Mouse (Mus musculus) hindbrain, embryonic 15.5 days (tissue): ENCODE data around the gene Rabgap1l. TPM values are rescaled to one million over a fixed set of nuclear protein-coding genes. Genes with fewer than 3 reads are reported as not detected.

Experiments
- ATAC-seq: fragments of 200-750 bp; cut with Nextera tagmentation; 2 replicates; pipeline ENCODE4 v1.8.0; 2017; ENCODE audit warnings: low read depth, moderate number of reproducible peaks, moderate TSS enrichment; ENCODE audit not compliant: low FRiP score
- H3K27ac ChIP-seq: fragments of 300-500 bp; sonication (generic); replicated peaks from 2 replicates; pipeline ENCODE4 v1.5.1; 2015; ENCODE audit warnings: mild to moderate bottlenecking, inconsistent platforms
- H3K27me3 ChIP-seq: fragments of 300-500 bp; sonication (generic); 2 replicates; pipeline ENCODE4 v1.6.1; 2015; ENCODE audit warnings: control low read depth, inconsistent platforms
- H3K36me3 ChIP-seq: fragments of 300-500 bp; sonication (generic); 2 replicates; pipeline ENCODE4 v1.6.1; 2015; ENCODE audit warnings: control low read depth, inconsistent platforms
- H3K4me1 ChIP-seq: fragments of 300-500 bp; sonication (generic); replicated peaks from 2 replicates; pipeline ENCODE4 v1.6.1; 2015; ENCODE audit warnings: control low read depth, inconsistent platforms
- H3K4me2 ChIP-seq: fragments of 300-500 bp; sonication (generic); 2 replicates; pipeline ENCODE4 v1.6.1; 2015; ENCODE audit warnings: moderate library complexity, mild to moderate bottlenecking, inconsistent platforms
- H3K4me3 ChIP-seq: fragments of 300-500 bp; sonication (generic); 2 replicates; pipeline ENCODE4 v1.5.1; 2015; ENCODE audit warnings: mild to moderate bottlenecking, inconsistent platforms
- H3K9ac ChIP-seq: fragments of 300-500 bp; sonication (generic); 2 replicates; pipeline ENCODE4 v1.6.1; 2015; ENCODE audit warnings: inconsistent platforms
- H3K9me3 ChIP-seq: fragments of 300-500 bp; sonication (generic); 2 replicates; pipeline ENCODE4 v1.6.1; 2016; ENCODE audit warnings: control low read depth, inconsistent platforms
- WGBS: fragments of 180-500 bp; shearing (Covaris S2); methylation state at CpG from one replicate; pipeline ENCODE4 v1.1.7; 2015; 5-methylcytosine and 5-hydroxymethylcytosine counted together
- polyA plus RNA-seq: library from polyadenylated mRNA; unstranded; fragments of >200 nt; fragmentation: Nextera tagmentation; extraction: Ambion mirVana; gene quantifications from 2 replicates; pipeline ENCODE4 v1.2.1, GENCODE M21; 2015

The Rabgap1l gene
- polyA plus RNA-seq, 1 experiment from 2014 or later = 28.3 TPM

DNA sequence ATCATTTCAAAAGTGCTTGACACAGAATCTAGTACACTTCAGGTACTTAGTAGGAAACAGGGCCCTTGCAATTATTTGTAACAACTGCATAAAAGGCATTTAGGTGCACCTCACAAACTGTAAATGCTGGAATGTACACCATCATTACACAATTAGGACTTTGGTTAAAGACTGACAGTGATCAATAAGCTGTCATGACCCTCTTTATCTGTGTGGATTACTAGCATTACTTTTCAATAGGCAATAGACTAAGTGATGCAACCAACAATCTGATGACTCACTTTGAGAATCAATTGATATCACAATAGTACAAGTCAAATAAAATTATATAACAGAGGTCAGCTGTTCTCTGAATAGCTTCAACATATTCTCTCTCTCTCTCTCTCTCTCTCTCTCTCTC is 418.5 kb downstream of the Rabgap1l start:
- H3K27ac ChIP-seq = no peak overlapping the region
- H3K4me3 ChIP-seq = no peak overlapping the region
- no peak overlapping the region for H3K9ac ChIP-seq
- no peaks in the 10 kb centered on the region for H3K36me3 ChIP-seq
- no peaks in the 10 kb centered on the region for H3K9me3 ChIP-seq
- ATAC-seq = no peak
- H3K27me3 ChIP-seq = no peaks in the 10 kb centered on the region
- no peak overlapping the region for H3K4me2 ChIP-seq
- H3K4me1 ChIP-seq = no peaks in the 10 kb centered on the region

DNA sequence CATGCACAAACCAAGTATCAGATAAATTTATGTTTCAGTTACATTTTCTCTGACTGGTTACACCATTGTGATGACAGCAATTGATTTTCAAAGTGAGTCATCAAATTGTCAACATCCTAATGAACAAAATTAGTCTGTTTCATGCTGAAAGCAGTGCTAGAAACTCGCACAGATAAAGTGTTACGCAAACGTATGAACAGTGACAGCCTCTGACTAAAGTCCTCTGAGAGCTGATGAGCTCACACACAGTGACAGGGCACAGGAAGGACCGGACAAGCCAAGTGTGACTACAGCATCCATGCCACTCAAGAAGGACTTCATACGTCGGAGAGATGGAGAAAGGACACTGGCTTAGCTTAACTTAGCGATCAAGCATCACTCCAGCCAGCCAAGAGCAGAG is 419.7 kb downstream of the Rabgap1l start:
- H3K9me3 ChIP-seq = no peaks in the 10 kb centered on the region
- H3K36me3 ChIP-seq = no peaks in the 10 kb centered on the region
- H3K4me1 ChIP-seq = no peaks in the 10 kb centered on the region
- no peaks in the 10 kb centered on the region for H3K27me3 ChIP-seq
- no peak overlapping the region for H3K27ac ChIP-seq
- 84% methylated on average over 7 of the region's 7 CpGs for WGBS
- no peak overlapping the region for H3K4me2 ChIP-seq
- no peak overlapping the region for H3K9ac ChIP-seq
- ATAC-seq = no peak
- H3K4me3 ChIP-seq = no peak overlapping the region

DNA sequence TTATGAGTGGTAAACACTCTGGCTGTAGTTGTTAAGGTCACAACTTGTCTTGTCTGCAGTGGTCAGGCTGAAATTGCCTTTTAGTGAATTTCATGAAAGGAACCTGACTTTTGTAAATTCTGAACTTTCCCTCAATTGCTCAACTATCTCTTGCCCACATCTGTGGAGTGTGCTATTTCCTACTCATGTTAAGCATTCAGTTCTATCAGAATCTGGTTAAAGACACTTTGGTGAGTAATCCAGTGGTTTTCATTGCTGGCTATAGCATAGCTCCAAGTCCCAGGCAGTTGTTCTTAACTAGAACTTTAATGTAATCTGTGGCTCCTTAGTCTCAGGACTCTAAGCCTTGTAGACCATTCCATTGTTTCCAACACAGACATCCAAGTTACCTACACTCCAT is 421.3 kb downstream of the Rabgap1l start:
- Histone ChIP-seq H3K4me2 (no peak overlapping the region), H3K9me3 (no peaks in the 10 kb centered on the region), H3K4me3 (no peak overlapping the region), H3K4me1 (no peaks in the 10 kb centered on the region), H3K27ac (no peak overlapping the region), H3K9ac (no peak overlapping the region), H3K36me3 (no peaks in the 10 kb centered on the region), H3K27me3 (no peaks in the 10 kb centered on the region)
- ATAC-seq = no peak

DNA sequence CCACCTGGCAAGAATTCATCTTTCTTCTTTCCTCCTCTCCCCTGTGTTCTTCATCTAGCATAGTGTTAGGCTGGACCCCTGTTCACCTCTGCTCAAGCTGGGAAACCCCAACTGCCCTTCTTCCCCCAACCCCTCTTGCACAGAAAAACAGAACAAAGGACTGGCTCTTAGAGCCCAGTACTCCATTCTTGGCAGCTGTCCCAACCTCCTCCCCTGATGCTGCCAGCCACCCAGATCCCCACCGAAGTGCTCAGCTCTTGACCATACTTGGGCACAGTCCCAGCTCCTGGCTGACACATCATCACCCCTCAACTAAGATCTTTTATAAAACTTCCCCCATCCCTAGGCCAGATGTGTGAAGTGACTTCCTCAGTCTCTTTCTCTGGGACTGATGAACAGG is 422.5 kb downstream of the Rabgap1l start:
- ATAC-seq = peak; percentile 23; the same call in 1 of the 2 replicates
- 32% methylated on average over 1 of the region's 1 CpGs for WGBS
- H3K4me1 ChIP-seq = no peaks in the 10 kb centered on the region
- H3K27ac ChIP-seq = no peak overlapping the region
- H3K4me3 ChIP-seq = no peak overlapping the region
- no peaks in the 10 kb centered on the region for H3K36me3 ChIP-seq
- H3K9me3 ChIP-seq = no peaks in the 10 kb centered on the region
- H3K9ac ChIP-seq = no peak overlapping the region
- H3K4me2 ChIP-seq = no peak overlapping the region
- H3K27me3 ChIP-seq = no peaks in the 10 kb centered on the region

DNA sequence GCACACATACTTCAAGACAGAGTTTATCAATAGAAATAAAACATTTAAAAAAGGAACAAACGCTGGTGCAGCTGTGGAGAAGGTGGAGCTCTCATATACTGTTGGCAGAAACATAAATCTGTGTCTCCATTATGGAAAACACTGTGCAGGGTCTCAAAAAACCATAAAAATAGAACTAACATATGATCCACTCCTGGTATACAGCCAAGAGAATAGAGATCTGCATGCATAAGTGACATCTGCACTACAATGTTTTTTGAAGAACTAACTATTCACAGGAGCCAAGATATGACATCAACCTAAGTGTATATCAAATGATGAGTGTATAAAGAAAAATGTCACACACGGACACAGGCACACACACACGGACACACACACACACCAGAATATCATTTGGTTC is 426.4 kb downstream of the Rabgap1l start:
- 88% methylated on average over 3 of the region's 3 CpGs for WGBS
- no peak for ATAC-seq

DNA sequence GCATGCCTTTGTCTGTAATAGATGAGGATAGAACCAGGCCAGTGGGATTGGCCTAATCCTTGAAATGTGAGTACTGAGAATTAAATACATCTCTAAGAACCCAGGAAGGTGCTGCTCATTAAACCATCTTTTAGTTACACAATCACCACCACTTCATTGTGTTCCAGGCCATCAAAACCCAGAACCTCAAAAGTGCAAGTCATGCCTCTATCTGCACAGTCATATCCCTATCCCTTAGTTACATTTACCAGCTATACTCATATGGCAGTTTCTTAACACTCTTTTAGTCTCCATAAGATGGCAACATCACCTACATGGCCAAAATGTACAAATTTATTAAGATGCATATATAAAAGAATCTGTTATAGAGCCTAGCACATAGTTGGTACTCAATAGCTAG is 435.7 kb downstream of the Rabgap1l start:
- Histone ChIP-seq H3K4me2 (no peak overlapping the region), H3K9ac (no peak overlapping the region)
- ATAC-seq = no peak

More for the DNA sequence above, 426.4 kb downstream of the Rabgap1l start:
- no peaks in the 10 kb centered on the region for H3K4me1 ChIP-seq
- H3K27me3 ChIP-seq = no peaks in the 10 kb centered on the region
- no peak overlapping the region for H3K4me2 ChIP-seq
- no peaks in the 10 kb centered on the region for H3K9me3 ChIP-seq
- no peak overlapping the region for H3K9ac ChIP-seq
- no peak overlapping the region for H3K4me3 ChIP-seq
- H3K36me3 ChIP-seq = no peaks in the 10 kb centered on the region
- no peak overlapping the region for H3K27ac ChIP-seq

DNA sequence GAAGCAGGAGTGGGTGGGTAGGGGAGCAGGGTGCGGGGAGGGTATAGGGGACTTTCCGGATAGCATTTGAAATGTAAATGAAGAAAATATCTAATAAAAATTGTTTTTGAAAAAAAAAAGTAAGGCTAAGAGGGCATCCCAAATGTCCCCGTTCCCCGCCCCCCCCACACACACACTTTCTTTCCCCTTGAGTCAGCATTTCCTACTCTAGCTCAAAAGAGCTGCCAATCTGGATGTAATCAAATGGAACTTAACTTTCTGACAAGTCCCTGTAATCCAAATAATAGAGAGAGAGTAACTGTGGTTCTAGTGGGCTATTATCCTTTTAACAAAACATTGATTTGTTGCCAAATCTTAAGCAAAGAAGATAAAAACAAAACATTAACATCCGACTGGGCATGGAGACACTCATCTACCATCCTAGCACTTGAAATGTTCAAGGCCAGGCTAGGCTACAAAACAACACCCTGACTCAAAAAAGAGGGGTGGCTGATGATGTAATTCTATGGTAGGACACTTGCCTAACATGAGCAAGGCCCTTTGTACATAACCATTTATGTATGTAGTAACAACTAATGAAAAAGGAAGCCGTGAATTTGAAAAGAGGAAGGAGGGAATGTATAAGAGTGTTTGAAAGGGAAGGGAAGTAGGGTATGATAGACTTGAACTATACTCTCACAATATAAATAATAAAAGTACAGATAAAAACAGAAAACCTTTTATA is 439.1 kb downstream of the Rabgap1l start:
- Histone ChIP-seq H3K27me3 (no peaks in the 10 kb centered on the region), H3K36me3 (no peaks in the 10 kb centered on the region), H3K27ac (no peak overlapping the region), H3K4me3 (no peak overlapping the region), H3K9ac (no peak overlapping the region), H3K9me3 (no peaks in the 10 kb centered on the region), H3K4me2 (no peak overlapping the region), H3K4me1 (peaks cover 13% of the 10 kb centered on the region)
- no peak for ATAC-seq
- 87% methylated on average over 6 of the region's 6 CpGs for WGBS

More for the DNA sequence above, 435.7 kb downstream of the Rabgap1l start:
- H3K36me3 ChIP-seq = no peaks in the 10 kb centered on the region
- H3K4me3 ChIP-seq = no peak overlapping the region
- no peak overlapping the region for H3K27ac ChIP-seq
- no peaks in the 10 kb centered on the region for H3K9me3 ChIP-seq
- no peaks in the 10 kb centered on the region for H3K27me3 ChIP-seq
- H3K4me1 ChIP-seq = peaks cover 4% of the 10 kb centered on the region

DNA sequence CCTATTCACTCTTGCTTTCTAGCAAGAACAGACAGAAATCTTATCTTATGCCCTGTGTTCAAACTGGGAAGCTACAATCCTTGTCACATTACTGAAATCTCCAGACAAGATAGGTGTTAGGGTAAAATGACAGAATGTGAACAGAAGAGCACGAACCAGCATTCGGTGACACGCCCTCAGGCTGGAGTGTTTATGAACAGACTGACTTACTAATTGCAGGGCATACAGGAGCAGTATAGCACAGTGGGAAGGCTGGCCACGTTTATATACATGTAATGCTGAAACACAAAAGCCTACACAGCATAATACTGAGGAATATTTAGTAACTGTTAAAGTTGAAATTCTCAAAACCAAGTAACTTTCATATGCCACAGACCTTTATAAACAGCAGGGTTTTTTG is 440.7 kb downstream of the Rabgap1l start:
- Histone ChIP-seq H3K9ac (peak overlapping the region; percentile 49), H3K36me3 (no peaks in the 10 kb centered on the region), H3K27ac (peak overlapping the region; percentile 98), H3K9me3 (no peaks in the 10 kb centered on the region), H3K4me2 (peak overlapping the region; percentile 58), H3K4me1 (peaks cover 15% of the 10 kb centered on the region), H3K4me3 (peak overlapping the region; percentile 48), H3K27me3 (no peaks in the 10 kb centered on the region)
- WGBS = 20% methylated on average over 4 of the region's 4 CpGs
- ATAC-seq = peak; percentile 67

DNA sequence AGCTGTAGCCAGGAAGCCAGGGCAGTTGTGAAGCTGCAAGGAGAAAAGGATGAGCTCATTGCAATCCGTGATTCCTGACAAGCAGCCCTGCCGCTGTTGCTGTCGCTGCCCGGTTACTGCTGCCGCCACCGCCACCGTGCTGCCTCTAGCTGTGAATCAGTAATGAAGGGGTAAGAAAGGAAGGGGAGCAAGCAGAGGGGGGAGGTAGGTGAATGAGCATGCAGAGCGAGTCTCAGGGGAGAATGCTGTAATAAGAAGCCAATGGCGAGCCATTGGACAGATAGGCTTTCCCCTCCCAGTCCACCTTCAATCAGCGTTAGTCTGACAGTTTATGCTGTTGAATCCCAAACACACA is 441.2 kb downstream of the Rabgap1l start:
- no peaks in the 10 kb centered on the region for H3K36me3 ChIP-seq
- H3K27ac ChIP-seq = peak overlapping the region; percentile 98
- H3K9me3 ChIP-seq = no peaks in the 10 kb centered on the region
- peak overlapping the region; percentile 48 for H3K4me3 ChIP-seq
- peak; percentile 93 for ATAC-seq
- peak overlapping the region; percentile 58 for H3K4me2 ChIP-seq
- 0% methylated on average over 10 of the region's 10 CpGs for WGBS
- H3K9ac ChIP-seq = peak overlapping the region; percentile 49
- no peaks in the 10 kb centered on the region for H3K27me3 ChIP-seq
- H3K4me1 ChIP-seq = peaks cover 15% of the 10 kb centered on the region

DNA sequence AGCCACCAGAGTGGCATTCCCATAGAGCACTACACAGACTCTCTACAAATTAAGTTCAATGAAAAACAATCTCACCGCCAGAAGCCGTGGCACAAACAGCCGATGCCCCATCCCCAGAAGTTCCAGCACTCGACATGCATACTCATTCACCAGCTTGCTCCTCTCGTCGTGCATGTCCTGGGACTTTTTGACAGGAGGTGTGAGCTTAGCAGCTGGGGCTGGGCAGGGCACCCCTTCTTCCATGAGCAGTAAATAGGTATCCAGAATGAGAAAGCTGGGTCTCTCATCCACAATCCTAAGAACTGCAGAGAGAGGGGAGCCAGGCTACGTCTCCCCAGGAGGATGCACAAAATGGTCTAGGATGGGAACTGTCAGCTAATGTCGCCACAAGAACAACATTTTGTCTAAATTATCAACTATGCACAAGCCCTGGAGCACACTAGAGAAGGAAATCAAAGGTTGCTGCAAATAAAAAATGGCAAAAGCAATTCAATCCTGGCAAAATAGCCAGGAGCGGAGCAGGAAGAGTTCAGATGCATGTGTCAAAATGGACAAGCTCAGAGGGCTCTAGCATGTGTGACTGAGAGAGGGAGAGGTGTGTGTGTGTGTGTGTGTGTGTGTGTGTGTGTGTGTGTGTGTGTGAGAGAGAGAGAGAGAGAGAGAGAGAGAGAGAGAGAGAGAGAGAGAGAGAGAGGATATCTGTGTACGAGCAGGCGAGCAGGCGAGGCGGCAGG is 441.7 kb downstream of the Rabgap1l start:
- H3K27ac ChIP-seq = peak overlapping the region; percentile 98
- H3K9ac ChIP-seq = peak overlapping the region; percentile 49
- H3K36me3 ChIP-seq = no peaks in the 10 kb centered on the region
- peak; percentile 58 for ATAC-seq
- H3K27me3 ChIP-seq = no peaks in the 10 kb centered on the region
- H3K9me3 ChIP-seq = no peaks in the 10 kb centered on the region
- H3K4me1 ChIP-seq = peaks cover 15% of the 10 kb centered on the region
- peak overlapping the region; percentile 48 for H3K4me3 ChIP-seq
- peak overlapping the region; percentile 58 for H3K4me2 ChIP-seq
- 7% methylated on average over 13 of the region's 13 CpGs for WGBS

DNA sequence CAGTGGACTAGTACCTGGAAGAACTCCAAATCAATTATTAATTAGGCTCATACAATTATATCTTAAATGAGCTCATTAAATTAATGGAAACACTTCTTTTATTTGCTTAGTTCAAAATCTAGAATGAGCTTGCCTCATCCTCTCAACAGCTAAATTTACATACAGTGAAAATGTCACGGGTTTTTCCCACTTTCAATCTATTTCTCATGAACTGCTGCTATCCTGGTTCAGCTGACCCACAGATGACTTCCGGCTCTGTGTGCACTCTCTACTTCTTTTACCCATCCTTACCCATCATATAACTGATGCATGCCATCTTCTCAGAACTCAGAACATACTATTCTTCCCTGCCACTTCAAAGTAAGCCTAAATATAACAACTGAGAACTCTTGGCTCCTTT is 452.4 kb downstream of the Rabgap1l start:
- H3K9me3 ChIP-seq = no peaks in the 10 kb centered on the region
- no peaks in the 10 kb centered on the region for H3K36me3 ChIP-seq
- H3K4me3 ChIP-seq = no peak overlapping the region
- ATAC-seq = no peak
- H3K27ac ChIP-seq = no peak overlapping the region
- H3K4me1 ChIP-seq = no peaks in the 10 kb centered on the region
- H3K4me2 ChIP-seq = no peak overlapping the region
- no peaks in the 10 kb centered on the region for H3K27me3 ChIP-seq
- 83% methylated on average over 2 of the region's 2 CpGs for WGBS
- H3K9ac ChIP-seq = no peak overlapping the region

DNA sequence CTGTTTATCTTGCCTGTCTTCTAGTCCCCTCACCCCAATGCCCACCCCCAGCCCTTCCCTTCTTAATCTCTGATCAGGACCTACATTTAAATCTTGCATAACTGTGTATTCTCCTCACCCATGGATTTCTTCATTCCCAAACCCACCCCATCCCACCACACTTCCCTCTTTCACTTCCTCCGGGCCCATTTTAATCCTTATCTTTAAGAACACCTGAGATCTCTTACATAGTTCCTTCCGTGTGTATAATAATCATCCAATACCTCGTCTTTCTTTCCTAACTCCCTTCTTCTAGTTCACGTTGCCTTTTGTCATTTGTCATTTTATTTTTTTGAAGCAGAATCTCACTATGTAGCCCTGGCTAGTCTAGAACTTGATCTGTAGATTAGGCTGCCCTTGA is 453.6 kb downstream of the Rabgap1l start:
- Histone ChIP-seq H3K4me2 (no peak overlapping the region), H3K4me1 (no peaks in the 10 kb centered on the region), H3K27me3 (no peaks in the 10 kb centered on the region), H3K9me3 (no peaks in the 10 kb centered on the region), H3K36me3 (no peaks in the 10 kb centered on the region), H3K9ac (no peak overlapping the region), H3K4me3 (no peak overlapping the region), H3K27ac (no peak overlapping the region)
- 94% methylated on average over 4 of the region's 4 CpGs for WGBS
- ATAC-seq = no peak
